Mouse (Mus musculus): ENCODE data around the gene Ggta1.

GRCm38 (mm10) chr2:35481322-35481990, 18.4 kb upstream of the Ggta1 start:
- TF ChIP-seq CTCF (IDR thresholded peaks at IDR 0.05; ENCODE audit: insufficient read depth, low read depth, low read length) (no peak), POLR2A (IDR thresholded peaks at IDR 0.05; ENCODE audit: insufficient read depth, low read depth, low read length) (no peak)
